Mouse (Mus musculus): ENCODE measurements around the gene Ralgps1.
"Not testable (repeated sequence)": the region's sequence is repeated elsewhere in the genome, so short reads cannot be mapped to it uniquely, and the experiment has no call there.

The Ralgps1 gene

DNA sequence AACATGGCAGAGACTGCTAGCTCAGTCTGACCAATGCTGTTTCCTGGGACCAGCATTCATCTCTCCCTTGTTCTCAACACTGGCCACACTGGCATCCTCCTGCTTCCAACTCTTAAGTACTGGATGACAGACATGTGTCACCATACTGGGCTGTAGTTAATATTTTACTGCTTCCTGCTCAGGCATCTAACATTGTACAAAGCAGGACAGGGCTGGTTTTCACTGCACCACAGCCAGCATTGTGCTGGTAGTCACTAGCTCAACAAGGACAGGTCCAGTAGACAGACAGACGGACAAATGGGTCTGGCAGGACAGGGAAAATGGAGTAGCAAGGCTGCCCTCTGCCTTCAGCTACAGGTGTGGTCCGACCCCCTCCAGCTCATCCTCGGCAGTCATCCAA is 10.7 kb downstream of the Ralgps1 start:
- no peak for DNase-seq

DNA sequence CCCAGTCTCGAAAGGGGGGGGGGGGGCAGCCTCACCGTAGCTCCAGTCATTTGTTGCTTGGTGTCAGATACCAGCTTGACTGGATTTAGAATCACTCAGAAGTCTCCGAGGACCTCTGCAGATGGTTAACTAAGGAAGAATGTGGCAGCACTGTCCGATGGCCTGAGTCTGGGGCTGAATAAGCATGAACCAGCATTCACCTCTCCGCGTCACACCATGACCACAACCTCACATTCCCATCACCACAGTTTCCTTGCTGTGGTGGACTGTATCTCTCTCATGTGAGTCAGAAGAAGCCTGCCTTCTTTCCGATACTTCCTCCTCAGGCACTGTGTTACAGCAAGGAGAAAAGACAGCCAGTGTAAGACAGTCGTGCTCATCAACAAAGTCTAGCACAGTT is 12.1 kb downstream of the Ralgps1 start:
- DNase-seq, result no peak

DNA sequence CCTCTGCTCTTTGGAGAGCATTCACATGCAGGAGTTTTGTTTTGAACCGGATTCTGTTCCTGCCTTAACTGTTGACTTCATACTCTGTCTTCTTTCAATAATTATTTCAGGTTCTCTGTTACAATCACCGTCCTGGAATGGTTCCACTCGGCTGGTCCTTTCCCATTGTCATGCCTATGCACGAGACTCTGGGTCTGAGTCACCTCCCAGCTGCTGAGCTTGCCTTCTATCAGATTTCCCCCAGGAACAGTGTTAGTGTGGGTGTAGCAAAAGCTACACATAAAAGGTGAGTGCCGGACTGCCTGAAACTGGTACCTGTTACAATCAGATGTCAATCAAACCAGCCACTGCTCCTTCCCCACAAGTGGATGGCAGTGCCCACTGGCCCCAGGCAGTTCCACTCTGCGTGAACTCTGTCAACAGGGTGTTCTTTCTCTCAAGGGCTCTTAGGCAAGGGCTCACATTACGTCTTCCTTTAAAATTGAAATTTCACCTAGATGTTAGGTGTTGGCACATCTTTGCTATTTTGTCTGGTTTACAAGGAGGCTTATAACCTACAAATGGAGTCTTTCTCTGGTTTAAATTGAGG is 13.9 kb downstream of the Ralgps1 start:
- DNase-seq, result peak; percentile 32

DNA sequence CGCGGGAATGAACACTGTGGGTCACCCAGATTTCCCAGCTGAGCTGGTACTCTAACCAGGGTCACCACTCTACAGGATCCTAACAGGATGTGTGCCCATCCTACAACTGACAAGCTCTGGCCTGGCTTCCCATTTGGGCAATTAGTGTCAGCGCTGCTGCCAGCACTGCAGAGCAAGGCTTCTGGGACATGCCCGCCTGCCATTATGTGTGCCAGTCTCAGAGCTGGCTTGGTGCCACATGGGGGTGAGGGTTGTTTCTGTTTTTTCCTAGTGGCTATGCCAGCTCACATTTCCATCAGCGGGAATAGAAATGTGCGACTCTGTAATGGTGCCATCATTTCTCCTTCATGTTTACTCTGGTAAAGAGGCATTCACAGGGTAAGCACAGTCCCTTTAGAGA is 15.7 kb downstream of the Ralgps1 start:
- DNase-seq, result peak; percentile 82

DNA sequence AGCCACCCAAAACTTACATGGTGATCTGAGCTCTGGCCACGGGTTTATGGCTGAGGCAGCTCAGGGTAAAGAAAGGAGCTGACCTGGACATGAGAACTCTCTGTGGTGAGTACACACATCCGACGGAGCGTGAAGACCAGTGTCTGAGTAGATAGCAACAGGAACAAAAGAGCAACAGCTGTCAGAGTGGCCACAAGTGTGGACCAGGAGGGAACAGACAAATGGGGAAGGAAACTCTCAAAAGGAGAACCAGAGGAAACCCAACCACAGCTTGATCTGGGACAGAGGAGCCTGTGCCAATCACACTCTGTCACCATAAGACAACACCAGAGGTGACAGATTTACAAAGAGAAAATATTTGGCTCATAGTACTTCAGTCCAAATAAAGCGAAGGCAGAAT is 17.9 kb downstream of the Ralgps1 start:
- DNase-seq, result no peak

DNA sequence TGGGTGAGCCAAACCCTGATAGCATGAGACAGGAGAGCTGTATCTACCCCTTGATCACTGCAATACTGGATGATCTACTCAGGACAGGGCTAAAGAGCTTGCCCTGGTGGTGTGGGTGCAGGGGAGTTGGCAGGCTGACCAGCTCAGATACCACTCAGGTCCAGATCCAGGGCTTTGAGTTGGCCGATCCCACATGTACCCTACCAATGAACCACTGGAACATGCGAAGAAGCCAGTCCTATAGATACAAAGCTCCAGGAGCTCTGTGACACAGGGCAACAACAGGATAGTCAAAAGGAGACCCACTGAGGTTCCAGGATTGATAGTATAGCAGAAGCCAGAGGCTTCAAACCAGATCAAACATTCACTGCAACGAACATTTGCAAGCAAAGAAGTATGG is 19.8 kb downstream of the Ralgps1 start:
- DNase-seq, result no peak

DNA sequence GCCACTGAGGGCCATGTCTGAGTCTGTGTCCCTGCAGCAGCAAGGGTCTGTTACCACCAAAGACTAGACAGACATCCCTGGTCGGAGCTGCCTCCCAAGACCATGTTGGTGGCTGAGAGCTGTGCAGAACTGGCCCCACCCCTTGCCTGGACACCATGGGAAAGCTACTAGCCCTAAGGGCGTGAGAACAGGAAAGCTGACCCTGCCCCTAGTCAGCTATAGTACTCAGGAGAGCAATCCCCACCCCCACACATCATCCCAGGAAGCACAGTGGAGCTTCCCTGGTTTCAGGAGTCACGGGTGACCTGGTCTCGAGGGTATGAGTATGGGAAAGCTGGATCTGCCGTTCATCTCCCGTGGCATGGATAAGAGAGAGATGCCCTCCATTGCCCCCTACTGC is 20.4 kb downstream of the Ralgps1 start:
- DNase-seq, result no peak

DNA sequence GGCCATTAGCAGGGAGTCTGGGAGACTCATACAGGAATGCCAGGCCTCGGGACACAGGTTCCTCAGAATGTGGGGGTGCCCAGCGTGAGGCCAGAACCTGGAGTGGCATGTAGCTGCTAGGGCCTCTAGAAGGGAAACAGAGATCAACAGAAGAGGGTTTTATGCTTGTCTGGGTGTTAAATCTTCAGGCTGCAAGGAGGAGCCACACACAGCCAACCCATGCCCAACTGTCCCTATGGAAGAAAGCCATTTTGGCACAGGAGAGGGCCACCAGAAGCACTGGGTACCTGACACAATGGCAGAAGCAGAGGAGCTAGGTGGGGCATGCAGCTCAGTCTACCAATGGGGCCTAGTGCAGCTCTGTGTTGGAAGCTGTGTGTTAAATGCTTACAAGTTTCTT is 21.7 kb downstream of the Ralgps1 start:
- DNase-seq, result no peak

DNA sequence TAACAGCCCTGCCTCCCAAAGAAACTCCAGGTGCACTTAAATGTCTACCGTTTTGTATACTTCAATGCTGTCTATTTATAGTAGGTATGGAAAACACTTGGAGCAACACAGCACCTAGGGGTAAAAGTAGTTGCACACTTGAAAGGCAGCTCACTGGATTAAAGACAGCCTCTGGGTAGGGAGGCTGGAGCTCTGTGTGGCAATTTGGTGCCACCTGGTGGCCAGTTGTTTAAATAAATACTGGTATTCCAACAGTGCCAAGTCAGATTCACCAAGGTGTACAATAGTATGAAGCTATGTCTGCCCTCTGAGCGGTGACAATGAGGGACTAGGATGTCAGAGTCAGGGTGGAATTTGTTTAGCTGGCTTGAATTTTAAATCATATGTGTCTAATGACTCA is 22.2 kb downstream of the Ralgps1 start:
- peak; percentile 82 for DNase-seq

DNA sequence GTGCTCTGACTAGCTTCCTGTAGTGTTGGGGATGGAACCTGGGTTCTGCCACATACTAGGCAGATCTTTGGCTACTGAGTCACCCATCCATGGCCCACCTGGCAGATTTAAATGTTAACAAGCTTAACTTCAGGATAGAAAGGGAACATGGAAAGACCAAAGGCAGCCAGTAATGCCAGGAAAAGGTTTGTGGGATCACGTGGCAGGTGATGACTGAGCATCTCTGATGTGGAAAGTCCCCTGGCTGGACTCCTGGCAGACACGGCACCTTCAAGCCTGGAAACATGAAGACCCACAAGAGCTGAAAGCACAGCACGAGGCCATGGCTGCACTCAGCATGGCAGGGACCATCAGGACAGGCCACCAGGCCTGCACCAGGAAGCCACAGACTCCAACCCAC is 23.0 kb downstream of the Ralgps1 start:
- no peak for DNase-seq

DNA sequence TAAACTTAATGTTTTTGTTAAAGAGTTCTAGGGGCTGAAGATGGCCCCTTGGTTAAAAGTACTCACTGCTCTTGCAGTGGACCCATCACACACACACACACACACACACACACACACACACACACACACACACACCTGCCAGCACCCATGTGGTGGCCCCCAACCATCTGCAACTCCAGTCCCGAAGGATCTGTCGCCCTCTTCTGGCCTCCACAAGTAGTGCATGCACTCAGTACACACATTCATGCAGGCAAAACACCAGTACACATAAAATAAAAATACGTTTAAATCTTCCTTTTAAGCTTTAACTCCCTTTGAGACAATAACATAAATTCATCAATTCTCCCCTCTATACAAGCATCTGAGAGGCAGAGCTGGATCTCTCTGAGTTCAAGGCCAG is 23.7 kb downstream of the Ralgps1 start:
- DNase-seq, result no peak

DNA sequence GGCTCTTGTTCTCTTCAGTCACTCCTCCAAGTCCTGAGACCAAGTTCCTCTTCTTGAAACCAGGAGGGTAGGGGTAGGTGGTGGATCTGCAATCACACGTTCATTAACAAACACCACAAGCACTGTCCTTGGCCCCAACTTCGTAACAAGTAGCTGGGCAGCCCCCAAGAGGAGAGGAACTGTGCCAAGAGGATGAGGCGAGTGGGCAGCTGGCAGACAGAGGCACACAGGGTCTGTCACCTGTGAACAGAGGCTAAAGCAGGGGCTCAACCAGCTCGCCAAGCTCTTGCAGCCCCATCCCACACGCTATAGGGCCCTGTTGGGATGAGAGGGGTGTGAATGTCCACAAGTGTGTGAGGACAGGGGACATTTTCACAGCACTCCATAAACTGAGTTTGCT is 24.5 kb downstream of the Ralgps1 start:
- DNase-seq, result no peak

DNA sequence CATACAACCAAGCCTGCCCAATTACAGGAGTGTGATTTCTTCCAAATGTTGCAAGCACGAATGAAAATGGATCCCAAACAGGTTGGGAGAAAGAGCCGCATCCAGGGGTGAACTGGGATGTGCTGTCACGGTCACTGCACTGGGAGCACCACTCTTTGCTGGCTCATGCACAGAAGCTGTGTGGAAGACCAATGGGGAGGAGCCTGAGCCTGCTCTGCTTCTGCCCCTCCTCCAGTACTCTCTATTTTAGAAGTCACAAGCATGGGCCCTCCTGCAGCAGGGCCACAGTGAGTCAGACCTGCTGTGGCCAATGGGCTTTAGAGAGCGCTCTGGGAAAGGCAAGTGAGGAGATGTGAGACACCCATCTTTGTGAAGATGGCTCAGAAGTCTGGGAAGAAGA is 25.3 kb downstream of the Ralgps1 start:
- DNase-seq, result peak; percentile 53

DNA sequence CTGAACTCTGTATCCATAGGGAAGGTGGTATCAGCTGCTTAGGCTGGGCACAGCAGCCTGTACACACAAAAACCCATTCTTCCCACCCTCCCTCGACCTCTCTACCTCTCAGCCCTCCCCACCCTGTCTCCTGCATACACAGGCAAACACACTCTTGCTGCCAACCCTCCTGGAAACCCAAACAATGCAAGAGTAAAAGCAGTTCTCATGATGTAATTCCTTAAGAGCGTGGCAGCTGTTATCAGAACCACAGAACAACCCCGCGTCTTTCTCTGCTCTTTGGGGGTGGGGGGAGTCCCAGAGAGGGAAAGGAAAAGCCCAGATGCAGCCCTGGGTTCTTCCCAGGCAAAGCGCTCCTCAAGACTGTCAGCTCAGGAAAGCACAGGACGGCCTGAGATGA is 25.8 kb downstream of the Ralgps1 start:
- DNase-seq, result no peak

DNA sequence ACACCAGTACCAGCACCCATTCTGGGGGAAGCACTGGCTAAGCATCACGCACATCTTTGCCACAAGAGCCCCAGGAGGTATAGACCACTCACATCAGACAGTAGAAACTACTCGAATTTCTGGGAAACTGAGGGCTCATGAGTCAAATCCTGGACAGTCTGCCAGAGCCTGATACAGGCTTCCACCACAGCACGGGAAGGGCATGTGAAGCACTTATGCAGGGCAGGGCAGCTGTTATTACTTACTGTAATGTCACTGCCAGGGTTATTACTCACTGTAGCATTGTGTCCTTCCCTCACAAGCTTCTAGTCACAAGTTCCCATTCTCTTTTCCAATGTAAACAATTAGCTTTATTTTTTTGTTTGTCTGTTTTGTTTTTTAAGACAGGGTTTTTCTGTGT is 27.9 kb downstream of the Ralgps1 start:
- no peak for DNase-seq

DNA sequence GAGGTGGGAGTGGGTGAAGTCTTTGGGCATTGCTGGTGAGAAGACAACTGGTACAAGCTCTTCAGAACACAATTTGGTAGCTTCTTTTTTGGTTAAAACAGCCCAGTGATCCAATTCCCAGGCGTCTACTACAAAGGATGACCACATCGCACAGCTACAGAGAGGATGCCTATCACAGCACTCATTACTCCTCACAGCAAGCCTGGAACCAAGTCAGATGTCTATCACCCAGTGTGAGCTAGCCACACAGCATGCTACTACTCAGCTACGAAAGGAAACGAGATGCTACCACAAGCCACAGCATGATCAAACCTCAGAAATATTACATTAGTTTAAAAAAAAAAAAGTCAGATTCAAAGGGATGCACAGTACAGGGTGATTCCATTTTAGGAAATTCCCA is 29.1 kb downstream of the Ralgps1 start:
- DNase-seq, result no peak

DNA sequence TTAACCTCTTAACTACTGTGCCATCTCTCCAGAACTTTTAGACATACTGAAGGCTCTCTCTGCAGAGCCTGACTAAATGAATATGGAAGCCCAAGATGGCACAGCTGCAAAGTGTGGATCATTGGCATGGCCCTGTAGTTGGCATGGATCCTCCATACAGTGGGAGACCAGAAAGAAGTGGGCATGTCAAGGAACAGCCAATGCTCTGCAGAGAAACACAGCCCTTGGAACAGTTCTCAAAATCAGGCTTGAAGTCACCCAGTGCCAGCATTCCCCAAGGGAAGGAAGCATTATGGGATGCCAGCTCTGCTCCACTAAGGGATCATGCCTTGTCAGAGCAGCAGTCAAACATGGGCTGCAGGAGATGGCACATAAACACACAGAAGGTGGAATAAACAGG is 35.5 kb downstream of the Ralgps1 start:
- no peak for DNase-seq

DNA sequence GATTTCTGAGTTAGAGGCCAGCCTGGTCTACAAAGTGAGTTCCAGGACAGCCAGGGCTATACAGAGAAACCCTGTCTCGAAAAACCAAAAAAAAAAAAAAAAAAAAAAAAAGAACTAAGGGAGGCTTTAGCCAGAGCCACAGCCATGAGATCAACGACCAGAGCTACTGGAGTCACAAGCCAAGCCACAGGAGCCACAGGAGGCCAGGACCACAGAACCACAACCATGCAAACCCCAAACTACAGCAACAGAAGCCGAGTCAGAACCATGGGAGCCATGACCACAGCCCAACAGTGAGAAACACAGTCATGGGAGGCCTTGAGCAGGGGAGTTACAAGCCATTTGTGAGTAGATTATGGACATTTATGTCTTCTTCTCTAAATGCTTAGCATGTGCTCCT is 41.7 kb downstream of the Ralgps1 start:
- DNase-seq, result no peak

DNA sequence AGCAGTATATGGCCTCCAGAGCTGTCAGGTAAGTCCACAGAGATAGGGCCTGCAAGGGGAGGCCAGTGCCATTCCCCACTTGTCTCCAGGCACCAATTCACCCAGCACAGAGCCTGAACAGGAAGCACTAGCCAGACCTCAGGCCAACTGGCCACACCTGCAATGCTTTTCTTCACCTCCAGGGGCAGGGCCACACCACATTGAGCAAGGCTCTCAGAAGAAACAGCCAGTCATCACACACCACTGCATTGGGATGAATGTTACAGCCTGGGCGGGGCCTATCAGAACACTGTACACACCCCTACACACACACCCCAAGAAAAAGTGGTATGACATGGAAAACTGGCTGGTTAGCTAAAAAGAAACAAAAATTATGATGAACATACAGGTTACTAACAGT is 42.3 kb downstream of the Ralgps1 start:
- no peak for DNase-seq

DNA sequence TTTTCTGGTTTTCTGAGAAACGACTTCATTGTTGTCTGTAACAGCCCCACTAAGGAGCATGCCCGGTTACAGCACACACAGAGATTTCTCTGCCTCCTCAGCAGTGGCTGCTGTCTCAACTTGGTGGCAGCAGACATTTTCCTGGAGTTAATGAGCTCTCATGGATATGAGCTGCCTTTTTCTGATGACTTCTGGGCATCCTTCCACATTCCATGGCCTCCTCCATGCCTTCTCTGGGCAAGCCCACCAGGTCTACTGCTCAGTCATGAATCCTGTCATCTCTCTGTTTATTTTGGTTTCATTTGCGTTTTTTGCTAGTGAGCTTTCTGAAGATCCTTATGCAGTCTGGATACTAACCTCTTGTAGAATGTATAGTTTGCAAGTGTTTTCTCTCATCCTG is 45.9 kb downstream of the Ralgps1 start:
- no peak for DNase-seq

DNA sequence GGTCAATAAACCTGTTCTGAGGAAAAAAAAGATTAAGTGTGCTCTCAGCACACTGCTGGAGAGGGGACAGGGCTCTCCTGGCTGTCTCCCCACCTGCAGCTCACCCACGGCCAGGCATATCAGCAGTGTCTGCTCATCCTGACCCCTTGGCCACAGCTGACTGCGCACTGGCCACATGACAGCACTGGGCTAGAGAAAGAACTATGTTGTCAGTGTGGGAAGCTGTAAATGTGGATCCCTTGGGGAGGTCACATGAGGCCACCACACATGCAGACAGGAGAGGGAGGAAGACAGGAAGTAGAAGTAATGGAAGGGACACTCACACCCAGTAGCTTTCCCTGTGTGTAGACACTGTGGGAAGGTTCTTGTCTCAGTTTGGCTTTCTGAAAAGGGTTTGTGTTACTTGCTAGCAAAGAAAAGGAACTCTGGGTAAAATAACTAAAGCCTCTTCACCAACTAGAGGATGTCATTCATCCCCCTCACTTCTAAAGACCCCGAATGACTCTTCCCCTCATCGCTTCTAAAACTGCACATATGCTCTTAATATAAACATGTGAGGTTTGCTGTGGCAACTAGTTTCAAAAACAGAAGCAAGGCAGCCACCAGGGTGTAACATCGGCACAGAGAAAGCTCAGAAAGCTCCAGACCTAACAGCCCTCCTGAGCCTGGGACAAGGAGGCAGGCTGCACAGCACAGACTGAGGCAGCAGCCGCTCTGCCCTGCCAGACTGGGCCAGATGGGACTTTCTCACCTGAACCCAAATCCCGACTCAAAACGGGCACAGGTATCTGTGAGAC is 47.3 kb downstream of the Ralgps1 start:
- no peak for DNase-seq

DNA sequence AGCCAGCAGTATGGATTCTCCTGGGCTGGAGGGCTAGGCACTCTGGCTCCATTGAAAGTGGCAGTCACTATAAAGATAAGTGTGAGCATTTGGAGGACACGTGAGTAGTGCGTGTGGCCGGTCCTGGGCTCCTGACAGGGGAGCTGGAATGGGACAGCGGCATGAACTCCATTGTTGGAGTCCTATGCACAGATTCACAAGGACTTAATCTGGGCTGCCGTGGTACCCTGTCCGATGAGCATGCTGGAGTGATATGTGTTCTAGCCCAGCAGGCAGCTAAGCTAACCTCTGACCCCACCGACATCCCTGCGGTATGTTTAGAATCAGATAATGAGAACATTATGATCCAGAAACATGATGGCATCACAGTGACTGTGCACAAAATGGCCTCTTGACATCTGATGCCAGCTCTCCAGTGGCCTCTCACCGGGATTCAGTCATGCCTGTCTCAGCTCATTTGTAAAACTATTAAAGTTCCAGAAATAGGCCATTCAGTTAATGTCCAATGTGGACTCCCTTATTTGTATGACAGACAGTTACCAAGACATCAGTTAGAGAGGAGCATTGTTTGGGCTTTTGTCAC is 48.2 kb downstream of the Ralgps1 start:
- DNase-seq, result not testable (repeated sequence)

DNA sequence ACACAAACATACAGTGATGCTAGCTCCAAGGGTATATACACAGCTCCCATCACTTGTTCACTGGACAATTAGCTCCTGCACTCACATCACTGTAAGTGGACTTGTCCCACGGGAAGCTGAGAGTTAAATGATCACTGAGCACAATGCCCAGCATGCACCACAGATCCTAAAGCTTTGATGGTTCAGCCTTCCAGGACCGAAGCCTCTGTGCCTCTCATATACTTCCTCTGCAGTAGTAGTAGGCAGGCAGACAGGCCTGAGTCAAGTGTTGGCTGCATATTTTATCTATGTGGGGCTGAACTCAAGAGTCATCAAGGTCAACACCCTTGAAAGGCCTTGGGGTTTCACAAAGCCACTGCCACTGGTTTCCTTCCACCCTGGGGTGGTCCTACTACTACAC is 49.6 kb downstream of the Ralgps1 start:
- DNase-seq, result no peak

DNA sequence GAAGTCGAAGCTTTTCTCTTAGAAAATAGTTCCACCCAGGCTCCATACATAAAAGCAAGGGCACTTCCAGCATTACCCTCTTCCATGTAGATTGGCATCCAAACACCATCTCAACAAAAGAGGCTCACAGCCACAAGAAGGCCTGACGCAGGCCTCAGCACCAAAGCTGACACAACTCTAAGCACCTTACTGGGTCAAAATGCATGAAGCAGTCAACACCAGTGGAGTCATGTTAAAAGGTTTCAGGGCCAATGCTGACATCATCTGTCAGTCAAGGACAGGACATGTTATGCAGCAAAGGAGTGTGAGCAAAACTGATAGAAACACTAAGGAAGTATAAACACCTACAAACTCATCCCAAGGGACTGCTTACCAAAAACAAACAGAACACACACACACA is 50.3 kb downstream of the Ralgps1 start:
- no peak for DNase-seq

DNA sequence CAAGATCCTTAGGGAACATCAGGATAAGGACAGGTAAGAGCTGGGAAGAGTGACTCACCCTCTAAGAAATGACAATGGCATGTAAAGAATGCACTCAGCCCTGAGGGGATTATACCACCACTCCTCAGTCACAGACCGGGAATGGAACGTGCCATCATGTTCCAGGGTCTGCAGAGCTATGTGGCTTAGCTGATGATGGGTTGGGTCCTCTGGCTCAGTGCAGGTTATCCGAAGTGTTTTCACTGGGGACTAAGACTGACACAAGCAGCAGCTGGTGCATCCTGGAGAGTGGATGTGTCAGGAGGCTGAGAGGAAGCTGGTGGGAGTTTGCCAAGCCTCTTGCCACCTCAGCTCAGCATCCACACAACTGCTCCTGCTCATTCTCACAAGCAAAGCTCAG is 50.7 kb downstream of the Ralgps1 start:
- peak; percentile 36 for DNase-seq

Data from right cerebral cortex, adult 18-20 months (tissue).